Mouse (Mus musculus) liver, adult 2 months (tissue): Measurements from ENCODE around the gene Wdr70. TPM values are rescaled to one million over a fixed set of nuclear protein-coding genes. Genes with fewer than 3 reads are reported as not detected.

ENCODE experiments used
- DNase-seq: peaks from one replicate; pipeline ENCODE4 v3.0.0-alpha.2; 2011; ENCODE audit warnings: low read depth, low spot score; ENCODE audit errors: extremely low read depth
- H3K27ac ChIP-seq: fragments of 200-500 bp; replicated peaks from 2 replicates; pipeline ENCODE4 v1.5.1; 2012; ENCODE audit warnings: low read depth, mild to moderate bottlenecking, control low read depth, inconsistent platforms, low read length; ENCODE audit not compliant: insufficient read depth
- H3K27me3 ChIP-seq: fragments of 200-500 bp; 2 replicates; pipeline ENCODE4 v1.6.1; 2012; ENCODE audit warnings: mild to moderate bottlenecking, moderate library complexity, low read length, inconsistent platforms; ENCODE audit not compliant: control insufficient read depth, insufficient read depth
- H3K36me3 ChIP-seq: fragments of 200-500 bp; 2 replicates; pipeline ENCODE4 v1.6.1; 2012; ENCODE audit warnings: low read length, inconsistent platforms; ENCODE audit not compliant: control insufficient read depth, insufficient read depth
- H3K4me1 ChIP-seq: fragments of 200-500 bp; 2 replicates; pipeline ENCODE4 v1.6.1; 2011; ENCODE audit warnings: low read length; ENCODE audit not compliant: control insufficient read depth, insufficient read depth
- H3K4me3 ChIP-seq: fragments of 200-500 bp; 2 replicates; pipeline ENCODE4 v1.5.1; 2011; ENCODE audit warnings: low read depth, mild to moderate bottlenecking, control low read depth, low read length, moderate library complexity; ENCODE audit not compliant: insufficient read depth
- H3K79me2 ChIP-seq: fragments of 200-500 bp; 2 replicates; pipeline ENCODE4 v1.6.1; 2012; ENCODE audit warnings: inconsistent platforms, mild to moderate bottlenecking, low read length, moderate library complexity; ENCODE audit not compliant: control insufficient read depth, insufficient read depth
- H3K9ac ChIP-seq: fragments of 200-500 bp; 2 replicates; pipeline ENCODE4 v1.6.1; 2012; ENCODE audit warnings: low read depth, mild to moderate bottlenecking, control low read depth, inconsistent platforms, low read length
- CTCF ChIP-seq: fragments of 200-500 bp; IDR thresholded peaks from 2 replicates; pipeline ENCODE4 v1.5.1; 2011; ENCODE audit warnings: low read depth, low read length, control low read depth
- POLR2A ChIP-seq: fragments of 200-500 bp; IDR thresholded peaks from 2 replicates; pipeline ENCODE4 v1.6.1; 2011; ENCODE audit warnings: low read length, control low read depth; ENCODE audit not compliant: insufficient read depth; ENCODE audit errors: extremely low read depth
- WGBS: fragments of 180-500 bp; shearing (Covaris S2); methylation state at CpG from one replicate; pipeline ENCODE4 v1.1.7; 2018; 5-methylcytosine and 5-hydroxymethylcytosine counted together
- polyA plus RNA-seq: library from polyadenylated mRNA; depleted of rRNA; stranded (reverse); fragments of >200 nt; gene quantifications from 2 replicates; pipeline ENCODE4 v1.2.3, GENCODE M21; 2012
- total RNA-seq: library from RNA; depleted of rRNA; stranded (reverse); fragments of >200 nt; gene quantifications from 2 replicates; pipeline ENCODE4 v1.2.3, GENCODE M21; 2014

Wdr70 gene
- total and polyA plus RNA-seq, 2 experiments, result 5.5 to 9.1 TPM

DNA sequence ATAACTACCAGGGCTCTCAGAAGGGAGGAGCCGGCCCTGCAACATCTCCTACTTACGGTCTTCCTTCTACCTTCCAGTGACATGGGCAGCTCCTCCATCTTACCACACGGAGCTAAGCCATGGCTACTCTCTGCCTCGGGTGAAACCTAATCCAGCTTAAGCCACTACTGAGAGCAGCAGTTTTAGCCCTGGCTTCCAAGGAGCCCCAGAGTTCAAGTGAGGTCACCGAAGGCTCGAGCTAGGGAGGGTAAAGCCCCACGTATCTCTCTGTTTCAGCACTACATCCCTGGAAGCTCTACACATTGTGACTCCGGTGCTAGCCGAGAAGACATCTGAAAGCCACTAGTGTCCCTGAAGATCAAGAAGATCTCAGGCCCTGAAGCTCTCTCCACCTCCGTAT is 213.9 kb downstream of the Wdr70 start:
- Histone ChIP-seq H3K27ac (no peak overlapping the region), H3K4me3 (no peak overlapping the region), H3K36me3 (peaks cover 18% of the 10 kb centered on the region; the same call in 1 of the 2 replicates), H3K27me3 (no peaks in the 10 kb centered on the region), H3K4me1 (no peaks in the 10 kb centered on the region), H3K9ac (no peak overlapping the region), H3K79me2 (no peaks in the 10 kb centered on the region)
- WGBS, result 85% methylated on average over 10 of the region's 10 CpGs
- no peak for TF ChIP-seq POLR2A
- no peak for TF ChIP-seq CTCF
- DNase-seq, result no peak

DNA sequence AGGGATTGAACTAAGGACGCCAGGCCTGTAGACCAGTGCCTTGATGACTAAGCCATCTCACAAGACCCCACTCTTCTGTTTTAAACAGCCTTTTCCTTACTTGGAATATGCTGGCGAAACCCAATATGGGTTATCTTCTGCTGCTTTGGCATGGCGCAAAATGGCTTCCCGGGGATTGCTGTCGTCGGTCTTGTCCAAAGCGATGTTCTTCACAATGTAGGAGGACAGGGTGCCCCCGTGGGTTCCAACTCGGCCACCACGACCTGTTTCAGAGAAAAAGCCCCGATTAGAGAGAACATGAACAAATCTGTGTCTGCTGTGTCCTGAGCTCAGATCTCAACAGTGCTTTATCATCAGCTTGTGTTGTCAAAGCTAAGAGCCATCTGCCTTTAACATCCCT is 214.8 kb downstream of the Wdr70 start:
- Histone ChIP-seq H3K79me2 (no peaks in the 10 kb centered on the region), H3K27me3 (no peaks in the 10 kb centered on the region), H3K4me3 (no peak overlapping the region), H3K27ac (no peak overlapping the region), H3K36me3 (peaks cover 18% of the 10 kb centered on the region; the same call in 1 of the 2 replicates), H3K9ac (no peak overlapping the region), H3K4me1 (no peaks in the 10 kb centered on the region)
- 93% methylated on average over 11 of the region's 11 CpGs for WGBS
- DNase-seq, result no peak
- TF ChIP-seq CTCF (no peak), POLR2A (no peak)

DNA sequence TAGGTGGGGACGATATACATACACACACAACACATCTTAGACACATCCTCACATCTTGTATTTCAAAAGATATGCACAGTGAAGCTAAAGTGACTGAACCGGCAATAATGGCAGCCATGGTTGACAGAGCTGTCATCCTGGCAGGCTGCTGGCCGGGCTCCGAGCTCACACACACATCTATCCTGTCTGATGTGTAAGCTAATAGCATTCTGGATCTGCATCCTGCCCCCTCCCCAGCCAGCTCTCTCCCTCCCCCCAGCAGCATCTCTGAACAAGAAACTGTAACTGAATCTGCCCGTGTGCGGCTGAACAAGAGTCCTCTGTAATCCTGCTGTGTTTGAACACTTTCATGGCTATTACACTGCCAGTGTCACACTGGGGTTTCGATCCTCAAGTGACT is 219.1 kb downstream of the Wdr70 start:
- Histone ChIP-seq H3K4me3 (no peak overlapping the region), H3K27me3 (no peaks in the 10 kb centered on the region), H3K4me1 (no peaks in the 10 kb centered on the region), H3K27ac (no peak overlapping the region), H3K79me2 (no peaks in the 10 kb centered on the region), H3K9ac (no peak overlapping the region), H3K36me3 (peaks cover 16% of the 10 kb centered on the region; the same call in 1 of the 2 replicates)
- TF ChIP-seq CTCF, result no peak
- no peak for TF ChIP-seq POLR2A
- WGBS, result 96% methylated on average over 7 of the region's 7 CpGs
- DNase-seq, result no peak

DNA sequence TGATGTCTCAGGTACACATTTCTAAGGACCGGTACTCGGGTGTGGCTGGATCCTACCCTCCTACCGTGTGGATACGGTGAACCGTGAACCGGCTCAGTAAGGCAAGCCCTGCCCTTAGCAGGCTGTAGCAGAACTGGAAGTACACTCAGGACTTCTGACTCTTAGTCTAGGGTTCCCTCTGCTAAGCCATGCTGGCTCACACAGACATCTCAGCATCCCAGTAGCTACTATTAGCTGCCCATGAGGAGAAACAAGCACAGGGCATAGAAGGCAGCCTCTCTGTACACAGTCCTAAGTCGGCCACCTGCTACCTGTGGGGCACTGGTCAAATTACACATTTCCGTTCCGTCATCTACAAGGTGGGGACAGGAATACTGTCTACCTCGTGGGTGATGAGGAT is 220.1 kb downstream of the Wdr70 start:
- no peaks in the 10 kb centered on the region for H3K79me2 ChIP-seq
- no peak for DNase-seq
- 90% methylated on average over 10 of the region's 10 CpGs for WGBS

DNA sequence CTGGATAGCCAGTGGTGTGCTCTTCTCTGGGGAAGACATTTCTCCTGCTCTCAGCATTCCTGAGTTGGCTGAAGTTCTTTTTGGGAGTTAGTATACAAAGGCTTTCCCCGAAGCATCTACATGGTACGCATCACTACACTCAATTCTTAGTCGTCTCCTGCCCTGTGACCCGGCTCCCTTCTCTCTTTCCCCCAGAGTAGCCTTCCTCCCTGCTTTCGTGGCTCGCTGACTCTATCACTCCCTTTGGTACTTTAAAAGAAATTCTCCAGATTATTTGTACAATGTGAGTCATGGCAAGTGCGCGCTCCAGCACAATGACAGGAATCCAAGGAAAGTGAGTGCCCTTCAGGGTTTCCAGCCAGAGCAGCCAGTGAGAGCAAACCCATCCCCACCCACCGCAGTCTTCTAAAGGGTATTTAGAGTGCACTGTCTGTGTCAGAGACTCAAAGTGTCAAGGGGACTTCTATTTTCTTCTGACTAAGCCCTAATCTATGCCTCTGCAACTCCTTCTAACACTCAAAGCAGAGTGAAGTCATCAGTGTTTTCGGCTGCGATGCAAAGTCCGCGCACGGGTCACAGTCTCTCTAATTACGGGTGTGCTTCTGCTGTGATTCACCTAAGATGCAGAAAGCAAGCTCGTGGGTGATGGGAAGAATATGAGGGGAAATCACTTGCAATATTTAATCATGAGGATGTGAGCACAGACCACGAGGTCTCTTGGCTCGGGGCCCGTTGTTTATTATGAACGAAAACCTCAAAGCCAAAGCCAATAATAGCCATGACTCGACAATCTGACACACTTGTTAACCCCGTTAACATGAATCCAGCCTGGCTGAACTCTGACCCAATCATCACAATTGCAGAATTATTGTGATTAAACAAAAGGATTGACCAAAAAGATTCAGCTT is 221.2 kb downstream of the Wdr70 start:
- Histone ChIP-seq H3K36me3 (peaks cover 8% of the 10 kb centered on the region; the same call in 1 of the 2 replicates), H3K27me3 (no peaks in the 10 kb centered on the region), H3K27ac (no peak overlapping the region), H3K9ac (no peak overlapping the region), H3K4me1 (no peaks in the 10 kb centered on the region), H3K79me2 (no peaks in the 10 kb centered on the region), H3K4me3 (no peak overlapping the region)
- no peak for DNase-seq
- 75% methylated on average over 22 of the region's 22 CpGs for WGBS
- TF ChIP-seq POLR2A (no peak), CTCF (no peak)

More for the DNA sequence above, 220.1 kb downstream of the Wdr70 start:
- H3K4me3 ChIP-seq, result no peak overlapping the region
- no peak overlapping the region for H3K9ac ChIP-seq
- H3K27me3 ChIP-seq, result no peaks in the 10 kb centered on the region
- no peaks in the 10 kb centered on the region for H3K4me1 ChIP-seq
- no peak overlapping the region for H3K27ac ChIP-seq
- H3K36me3 ChIP-seq, result peaks cover 12% of the 10 kb centered on the region; the same call in 1 of the 2 replicates
- TF ChIP-seq CTCF (no peak), POLR2A (no peak)

DNA sequence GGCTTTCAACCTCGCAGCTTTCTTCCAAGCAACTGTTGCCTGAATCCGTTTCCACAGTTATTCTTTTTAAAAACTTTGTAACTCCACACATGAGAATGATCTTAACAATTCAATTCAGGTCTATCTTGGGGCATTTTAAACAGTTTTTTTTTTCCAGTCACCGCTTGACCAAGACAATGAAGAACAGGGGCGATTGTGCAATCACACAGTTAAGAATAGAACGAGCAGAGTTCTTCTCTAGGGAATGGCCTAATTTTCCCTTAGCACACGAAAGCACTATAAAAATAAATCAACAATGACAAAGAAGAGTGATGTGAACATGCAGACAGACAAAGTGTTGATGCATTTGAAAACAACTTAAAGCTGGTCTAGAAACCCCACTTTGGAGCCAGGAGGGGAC is 223.1 kb downstream of the Wdr70 start:
- Histone ChIP-seq H3K4me1 (no peaks in the 10 kb centered on the region), H3K4me3 (no peak overlapping the region), H3K27me3 (no peaks in the 10 kb centered on the region), H3K36me3 (no peaks in the 10 kb centered on the region), H3K79me2 (no peaks in the 10 kb centered on the region), H3K27ac (no peak overlapping the region), H3K9ac (no peak overlapping the region)
- DNase-seq, result no peak
- TF ChIP-seq POLR2A, result no peak
- TF ChIP-seq CTCF, result no peak
- 74% methylated on average over 6 of the region's 6 CpGs for WGBS
